Mouse (Mus musculus) layer of hippocampus, postnatal 10 days (tissue): ENCODE measurements around the gene Qrsl1. TPM values are rescaled to one million over a fixed set of nuclear protein-coding genes. Genes with fewer than 3 reads are reported as not detected.
"Not testable (repeated sequence)": the region's sequence is repeated elsewhere in the genome, so short reads cannot be mapped to it uniquely, and the experiment has no call there.

Experiments
- DNase-seq, 2 experiments: peaks; one replicate each; pipeline ENCODE4 v3.0.0; 2021; ENCODE audit warnings: low spot score in 2 of 2
- long read RNA-seq: library from polyadenylated mRNA; stranded (forward); transcript quantifications from one replicate; pipeline ENCODE4 v2.0.0, GENCODE M21; 2023
- total RNA-seq, 2 experiments: library from RNA; stranded (reverse); gene quantifications; 2 replicates each; pipeline ENCODE4 v1.2.3; 2021

The Qrsl1 gene
- total RNA-seq, result 10 to 100 TPM; 15.6 to 17.3 TPM
- long read RNA-seq, transcript Qrsl1-201 (11 exons, 1,981 nt), result major isoform, 8 of 13 reads
- long read RNA-seq, partial matches to known transcripts, result 2 of 13 reads
- long read RNA-seq, other reads (novel, unspliced or antisense), result 2 of 13 reads

DNA sequence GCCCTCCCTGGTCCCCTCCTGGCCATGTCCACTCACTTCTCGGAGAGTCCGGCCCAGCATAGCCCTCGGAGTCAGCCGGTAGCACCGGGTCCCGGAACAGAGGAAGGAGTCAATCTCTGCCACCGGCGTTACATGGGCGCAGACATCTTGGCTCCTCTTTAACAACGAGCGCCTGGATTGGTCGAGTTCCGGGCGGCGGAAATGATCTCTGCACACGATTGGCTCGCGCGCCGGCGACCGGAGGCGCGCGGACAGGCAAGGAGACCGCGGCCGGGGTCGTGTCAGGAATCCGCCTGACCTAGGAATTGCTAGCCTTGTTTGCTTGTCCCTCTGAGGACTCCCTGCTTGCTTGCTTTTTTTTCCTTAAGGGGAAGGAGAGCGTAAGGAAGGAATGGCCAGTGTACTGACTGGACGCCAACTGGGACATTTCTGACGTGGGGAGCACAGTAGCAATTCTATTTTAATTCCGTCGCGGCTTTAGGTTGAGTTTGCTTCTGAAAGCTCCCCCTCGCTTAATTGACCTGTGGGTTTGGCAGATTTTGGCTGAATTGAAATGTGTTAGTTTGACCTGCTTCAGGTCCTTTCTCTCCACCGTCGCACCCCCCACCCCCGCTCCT is at the start of gene Qrsl1, which contains the start of gene Rtn4ip1:
Gene Qrsl1, minus strand, starts transcription at position 168 of the 617 bp plus-strand sequence.
Gene Rtn4ip1, plus strand, starts transcription at position 230 of the 617 bp plus-strand sequence.
- DNase-seq, result peak; percentile 96

DNA sequence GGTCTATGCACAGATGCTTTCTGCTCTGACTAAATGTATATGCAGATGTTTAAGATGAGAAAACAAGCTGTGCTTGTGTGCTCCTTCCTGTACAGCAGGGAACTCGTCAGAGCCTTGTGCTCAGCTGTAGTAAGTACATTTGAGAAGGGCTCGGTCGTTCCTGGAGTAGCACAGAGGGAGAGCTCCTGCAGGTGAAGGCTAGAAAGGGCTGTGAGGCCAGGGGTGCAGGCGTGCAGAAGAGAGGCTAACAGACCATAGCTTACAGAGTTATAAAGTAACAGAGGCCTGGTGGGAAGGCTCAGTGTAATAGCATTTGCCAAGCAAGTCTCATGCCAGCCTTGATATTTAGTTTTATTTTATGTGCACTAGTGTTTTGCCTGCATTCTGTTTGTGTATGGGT is 43.9 kb upstream of the Qrsl1 start:
- no peak for DNase-seq

DNA sequence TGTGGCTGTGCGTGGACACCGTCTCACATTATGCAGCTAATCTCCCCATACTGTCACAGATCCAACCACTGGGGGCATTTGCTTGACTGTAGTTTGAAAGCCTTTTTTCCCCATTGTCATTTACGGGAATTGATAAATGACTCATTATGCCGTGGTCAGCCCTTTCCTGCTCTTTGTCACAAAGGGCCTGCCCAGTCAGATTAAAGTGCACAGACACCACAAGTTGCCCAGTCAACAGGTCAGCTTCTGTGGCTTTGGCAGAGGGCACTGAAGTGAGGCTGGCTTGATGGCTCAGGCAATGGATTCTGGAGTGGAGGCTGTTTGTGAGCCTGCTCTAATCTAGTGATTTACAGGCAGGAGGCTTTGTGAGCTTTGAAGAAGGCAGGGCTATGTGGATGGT is 42.2 kb upstream of the Qrsl1 start:
- DNase-seq, result no peak

DNA sequence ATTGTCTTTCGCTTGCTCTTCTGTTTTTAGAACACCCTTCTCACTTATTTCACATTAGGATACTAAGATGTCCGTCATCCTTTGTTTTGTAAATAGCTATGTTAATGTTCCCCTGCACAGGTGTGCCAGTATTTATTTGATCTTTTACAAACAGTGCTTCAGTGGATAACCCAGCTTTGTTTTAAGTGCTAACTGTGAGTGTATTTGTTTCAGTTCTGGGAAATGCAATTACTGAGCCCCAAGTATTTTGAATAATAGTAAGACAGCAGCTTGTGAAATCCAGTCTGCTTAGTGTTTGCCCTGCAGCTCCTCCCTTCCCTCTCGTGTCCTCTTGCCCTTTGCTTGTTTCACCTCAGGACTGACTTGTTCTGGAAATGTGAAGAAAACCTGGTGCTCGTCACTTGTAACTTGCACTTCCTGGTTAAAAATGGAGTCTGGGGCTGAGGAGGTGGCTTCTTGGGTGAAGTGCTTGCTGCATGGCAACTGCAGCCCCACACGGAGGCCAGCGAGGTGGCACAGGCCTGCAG is 37.7 kb upstream of the Qrsl1 start:
- no peak for DNase-seq

DNA sequence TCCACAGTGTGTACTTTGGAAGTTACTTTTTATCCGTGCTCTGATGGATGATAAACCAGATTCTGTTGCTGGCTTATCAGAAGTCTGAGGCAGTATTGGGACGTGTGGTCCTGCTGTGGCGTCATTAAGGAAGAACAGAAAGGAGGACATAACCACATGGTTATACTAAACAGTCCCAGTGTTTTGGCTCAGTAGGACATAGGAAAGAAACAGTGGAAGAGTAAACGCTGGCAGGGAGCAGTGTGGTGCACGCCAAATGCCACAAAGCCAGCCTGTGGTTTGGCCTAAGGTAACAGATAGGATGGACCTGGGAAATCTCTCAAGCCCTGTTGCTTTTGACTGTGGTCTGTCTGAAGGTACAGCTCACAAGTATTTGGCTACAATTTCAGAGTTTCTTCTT is 27.1 kb upstream of the Qrsl1 start:
- DNase-seq, result no peak

DNA sequence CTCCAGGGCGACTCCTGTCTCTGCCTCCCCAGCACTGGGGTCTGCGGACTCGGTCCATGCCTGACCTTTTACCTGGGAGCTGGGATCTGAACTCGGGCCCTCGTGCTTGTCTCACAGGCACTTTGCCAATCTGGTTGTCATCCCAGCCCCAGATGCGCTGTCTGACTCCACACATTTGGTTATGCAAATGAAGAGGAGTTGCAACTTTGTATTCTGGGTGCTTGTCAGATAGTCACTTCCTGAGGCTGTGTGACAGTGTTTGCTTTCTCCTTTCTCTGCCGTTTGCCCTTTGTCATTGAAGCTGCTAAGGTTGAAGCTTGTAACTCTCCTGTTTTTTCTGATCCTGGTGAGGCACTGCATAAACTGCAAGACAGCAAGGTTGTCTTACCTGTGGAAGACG is 26.2 kb upstream of the Qrsl1 start:
- no peak for DNase-seq

DNA sequence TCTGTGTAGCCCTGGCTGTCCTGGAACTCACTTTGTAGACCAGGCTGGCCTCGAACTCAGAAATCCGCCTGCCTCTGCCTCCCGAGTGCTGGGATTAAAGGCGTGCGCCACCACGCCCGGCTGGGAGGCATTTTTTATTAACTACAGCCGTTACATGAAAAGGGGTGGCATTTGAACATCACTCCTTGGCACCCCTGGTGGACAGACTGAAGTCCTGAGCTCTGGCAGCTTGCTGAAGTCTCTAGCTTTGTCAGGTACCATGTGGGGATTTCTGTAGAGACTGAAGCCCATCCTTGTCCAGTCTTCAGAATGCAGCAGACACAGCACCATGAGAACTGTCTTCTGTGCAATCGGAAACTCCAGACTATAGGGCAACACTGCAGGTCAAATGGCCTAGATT is 24.2 kb upstream of the Qrsl1 start:
- DNase-seq, result not testable (repeated sequence)

DNA sequence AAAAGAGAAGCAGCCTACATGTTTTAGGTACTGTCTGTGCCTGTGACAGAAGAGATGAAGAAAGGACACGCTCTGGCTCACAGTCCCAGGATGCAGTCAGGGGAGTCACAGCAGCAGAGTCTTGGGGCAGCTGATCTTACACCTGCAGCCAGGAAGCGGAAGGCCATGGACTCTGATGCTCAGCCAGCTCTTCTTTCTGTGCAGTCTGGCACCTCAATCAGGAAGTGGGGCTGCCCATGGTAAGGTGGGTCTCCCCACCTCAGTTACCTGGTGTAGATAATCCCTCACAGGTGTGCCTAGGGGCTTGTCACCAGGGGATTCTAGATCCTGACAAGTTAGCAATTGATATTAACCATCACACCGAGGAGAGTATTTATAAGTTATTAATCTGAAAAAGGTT is 21.6 kb upstream of the Qrsl1 start:
- no peak for DNase-seq

DNA sequence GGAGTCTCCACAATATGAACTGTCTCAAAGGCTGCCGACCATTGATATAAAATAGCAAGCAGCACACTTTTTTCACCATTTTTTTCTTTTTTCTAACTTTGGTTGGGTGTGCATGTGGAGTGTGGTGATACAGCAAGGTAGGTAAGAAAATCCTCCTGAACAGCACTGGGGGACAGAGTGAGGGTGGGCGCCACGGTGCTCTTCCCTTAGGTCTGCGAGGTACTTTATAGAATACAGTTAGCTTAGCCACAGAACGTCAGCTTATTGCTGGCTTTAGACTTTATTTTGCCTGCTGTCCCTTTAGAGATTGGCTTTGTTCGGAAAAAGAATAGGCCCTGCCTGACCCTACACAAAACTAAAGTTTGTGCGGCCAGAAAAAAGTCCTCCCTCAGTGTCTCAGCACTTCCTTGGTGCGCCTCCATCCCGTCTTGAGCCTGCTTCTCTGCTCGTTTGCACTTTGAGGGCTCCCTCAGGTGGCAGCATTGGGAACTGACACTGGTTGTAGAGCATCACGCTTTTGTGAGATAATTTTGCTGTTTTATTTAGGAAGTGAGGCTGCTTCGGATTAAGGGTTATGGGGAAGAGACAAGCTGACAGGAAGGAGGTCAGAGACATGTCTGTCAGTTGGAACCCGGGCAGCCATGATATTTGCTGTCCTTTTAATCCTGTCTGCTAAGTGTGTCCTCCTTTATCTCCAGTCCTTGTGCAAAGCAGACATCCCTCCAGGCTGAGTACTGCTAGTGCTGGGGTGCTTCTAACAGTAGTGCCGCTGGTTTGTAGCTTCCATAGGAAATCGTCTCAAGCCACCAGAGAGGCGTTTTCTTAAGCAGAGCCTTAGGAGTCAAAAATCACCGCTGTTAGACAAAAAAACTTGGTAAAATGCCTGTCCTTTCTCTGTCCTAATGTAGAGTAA is 17.4 kb upstream of the Qrsl1 start:
- DNase-seq, result peak; percentile 92

DNA sequence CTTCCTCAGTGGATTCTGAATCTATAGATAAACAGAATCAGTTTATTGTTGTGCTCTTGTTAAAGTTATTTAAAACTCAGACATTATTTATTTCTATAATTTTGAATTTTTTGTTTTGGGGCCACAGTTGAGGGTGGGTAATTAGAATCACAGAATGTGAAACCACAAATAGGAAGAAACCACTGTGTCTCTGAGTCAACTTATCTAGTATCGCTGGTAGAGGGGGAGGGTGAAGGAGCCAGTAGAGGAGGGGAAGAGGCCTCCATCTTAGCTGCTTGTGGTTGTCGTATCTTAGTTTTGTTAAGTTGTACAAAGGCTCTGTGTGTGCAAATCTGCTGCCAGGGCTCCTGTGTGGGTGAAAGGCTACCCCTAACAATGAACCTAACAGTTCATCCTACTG is 15.2 kb upstream of the Qrsl1 start:
- DNase-seq, result no peak

DNA sequence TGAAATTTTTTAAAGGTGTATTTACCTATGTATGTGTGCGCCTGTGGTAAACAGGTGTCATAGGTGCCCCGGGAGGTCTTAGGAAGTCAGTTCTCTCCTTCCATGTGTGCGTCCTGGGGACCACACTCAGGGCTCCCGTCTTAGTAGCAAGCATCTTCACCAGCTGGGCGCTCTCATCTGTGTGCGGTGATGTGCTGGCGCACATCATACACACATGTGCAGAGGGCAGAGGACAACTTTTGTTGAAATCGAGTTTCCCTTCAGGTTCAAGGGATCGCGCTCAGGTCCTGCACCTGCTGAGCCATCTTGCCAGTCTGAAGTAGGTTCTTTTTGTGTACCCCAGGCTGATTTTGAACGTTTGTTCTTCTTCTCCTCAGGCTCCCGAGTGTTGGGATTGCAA is 14.6 kb upstream of the Qrsl1 start:
- DNase-seq, result no peak

DNA sequence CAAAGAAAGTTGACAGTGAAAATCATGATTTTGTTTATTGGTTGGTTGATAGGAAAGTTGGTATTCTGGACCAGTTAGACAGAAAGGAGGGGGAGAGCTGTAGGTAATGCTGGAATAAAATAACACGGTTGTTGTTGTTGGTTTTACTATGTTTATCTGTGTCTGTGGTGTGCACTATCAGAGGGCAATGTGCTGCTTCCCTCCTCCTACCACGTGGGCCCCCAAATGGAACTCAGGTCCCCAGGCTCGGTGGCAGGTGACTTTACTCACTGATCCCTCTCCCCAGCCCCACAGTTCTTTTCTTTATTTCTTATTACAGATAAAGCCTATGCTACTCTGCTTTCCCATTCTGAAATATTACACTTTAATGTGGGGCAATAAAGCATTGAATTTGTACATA is 10.7 kb upstream of the Qrsl1 start:
- no peak for DNase-seq

DNA sequence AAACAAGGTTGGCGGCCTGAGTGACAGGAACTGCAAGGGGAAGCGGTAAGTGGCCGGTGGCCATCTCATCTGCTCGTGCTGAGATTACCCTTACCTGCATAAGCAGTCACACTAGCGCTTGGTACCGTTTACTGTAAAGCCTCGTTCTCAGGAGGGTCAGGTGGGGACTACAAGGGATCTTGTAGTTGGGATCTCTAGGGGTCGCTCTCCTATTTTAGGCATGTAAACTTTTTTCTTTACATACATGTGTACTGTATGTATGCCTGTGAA is 9.3 kb upstream of the Qrsl1 start:
- DNase-seq, result no peak

DNA sequence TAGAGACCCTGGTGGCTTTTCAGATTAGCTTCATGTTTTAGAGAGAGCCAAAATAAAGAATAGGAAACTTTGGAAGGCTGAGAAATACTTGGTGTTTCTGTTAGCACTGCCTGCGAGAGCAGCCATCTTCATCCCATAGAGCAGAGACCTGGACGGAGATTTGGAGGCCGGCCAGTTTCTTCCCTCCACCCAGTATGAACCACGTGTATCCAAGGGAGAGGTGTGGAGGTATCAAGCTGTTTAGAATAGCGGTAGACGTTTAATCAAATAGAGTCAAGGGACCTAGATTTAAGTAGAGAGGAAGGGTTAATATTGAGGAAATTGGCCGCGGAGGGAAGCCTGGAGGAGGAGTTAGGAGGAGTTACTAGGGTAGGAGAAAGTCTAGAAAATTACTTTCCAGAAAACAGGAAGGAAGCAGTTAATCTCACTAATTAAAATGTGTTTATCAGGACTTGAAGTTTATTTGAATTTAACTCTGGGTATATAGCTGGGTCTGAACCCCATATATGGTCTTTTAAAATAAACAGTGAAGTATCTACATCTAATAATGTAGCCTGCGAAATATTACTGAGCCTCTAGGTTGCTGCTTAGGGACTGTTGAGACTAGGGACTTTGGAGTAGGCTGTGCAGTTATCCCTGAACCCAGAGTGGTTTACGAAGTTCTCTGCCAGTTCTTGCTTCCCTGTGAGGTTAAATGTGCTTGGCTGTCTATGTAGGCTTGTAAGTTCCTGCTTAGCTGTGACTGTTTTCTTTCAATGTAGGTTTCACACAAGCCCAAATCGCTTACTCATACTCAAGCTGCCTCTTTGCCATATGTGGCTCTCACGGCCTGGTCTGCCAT is 8.7 kb upstream of the Qrsl1 start:
- no peak for DNase-seq

DNA sequence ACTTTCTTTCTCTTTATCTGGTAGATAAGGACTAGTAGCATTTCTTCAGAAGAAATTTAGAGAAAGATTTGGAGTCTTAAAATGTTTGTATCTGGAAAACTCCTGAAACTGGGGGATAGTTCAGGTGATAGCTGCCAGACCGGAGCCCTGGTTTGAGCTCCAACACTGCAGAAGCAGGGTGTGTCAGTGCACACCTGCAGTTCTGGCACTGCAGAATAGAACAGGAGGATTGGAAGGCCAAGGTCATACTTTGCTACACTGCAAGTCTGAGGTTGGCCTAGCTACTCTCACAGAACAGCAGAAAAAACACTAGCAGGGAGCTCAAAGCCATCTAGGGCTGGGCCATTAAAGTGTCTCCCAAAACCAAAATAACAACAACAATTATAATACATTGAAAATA is 3.0 kb upstream of the Qrsl1 start:
- DNase-seq, result no peak

DNA sequence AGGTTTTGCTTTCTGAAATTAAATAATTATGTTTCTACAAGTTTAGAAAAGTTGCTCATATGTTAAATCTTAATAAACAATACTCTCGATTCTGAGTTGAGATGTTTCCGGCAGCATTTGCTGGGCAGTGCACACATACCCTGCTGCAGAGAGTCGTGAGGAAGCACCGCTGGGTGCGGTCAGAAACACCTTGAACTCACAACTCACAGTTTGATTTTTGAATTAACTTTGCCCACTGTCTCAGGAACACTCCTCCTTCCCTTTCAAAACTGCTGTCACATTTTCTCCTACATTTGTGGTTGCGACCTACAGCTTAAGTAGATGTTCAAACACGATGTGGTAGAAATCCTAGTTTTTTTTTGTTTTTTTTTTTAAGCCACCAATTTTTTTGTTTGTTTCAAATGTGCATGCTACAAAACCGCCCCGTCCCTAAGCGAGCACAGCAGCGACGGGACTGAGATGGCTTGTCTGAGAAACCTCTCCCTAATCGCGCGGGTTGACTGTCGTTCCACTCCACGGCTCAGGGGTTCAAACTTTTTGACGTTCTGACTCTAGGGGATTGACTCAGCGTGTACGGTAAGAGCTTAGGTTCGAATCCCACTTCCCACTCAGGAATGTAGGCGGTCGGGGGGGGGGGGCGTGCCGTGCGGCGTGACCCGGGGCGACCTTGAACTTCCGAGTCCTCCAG is 518 bp downstream of the Qrsl1 start:
- DNase-seq, result no peak

DNA sequence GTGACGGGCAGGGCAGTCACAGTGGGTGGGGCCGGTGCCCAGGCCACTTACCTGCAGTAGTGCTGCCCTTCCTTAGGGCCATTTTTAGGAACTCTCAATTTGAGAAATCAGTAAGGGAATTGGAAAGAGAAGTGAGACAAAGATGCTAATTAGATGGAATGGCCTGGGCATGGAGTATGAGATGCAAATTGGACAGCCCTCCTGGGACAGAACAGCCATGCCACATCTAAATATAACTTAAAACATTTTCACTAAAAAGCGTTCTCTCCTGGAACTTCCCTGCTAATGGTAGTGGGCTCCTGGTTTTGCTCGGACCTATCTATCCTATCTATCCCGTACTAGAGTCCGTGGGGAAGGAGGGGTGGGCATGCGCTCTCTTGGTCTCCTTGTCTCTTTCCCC is 3.3 kb downstream of the Qrsl1 start:
- DNase-seq, result no peak

DNA sequence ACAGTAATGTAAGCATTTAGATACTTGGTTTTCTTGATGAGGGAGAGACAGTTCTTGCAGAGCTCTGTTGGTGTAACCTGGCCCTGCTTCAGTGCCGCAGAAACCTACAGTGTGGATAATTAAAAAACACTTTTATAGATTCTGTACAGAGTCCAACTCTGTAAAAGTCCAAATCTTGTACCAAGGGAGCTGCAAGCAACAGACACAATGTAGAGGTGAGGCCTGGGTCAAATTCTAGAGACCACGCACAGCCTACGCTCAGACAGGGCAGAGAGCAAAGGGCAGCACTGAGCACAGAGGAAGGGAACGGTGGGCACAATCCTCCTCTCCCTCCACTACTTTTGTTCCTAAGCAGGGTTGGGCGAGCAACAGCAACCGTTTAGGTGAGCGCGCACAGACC is 5.5 kb downstream of the Qrsl1 start:
- DNase-seq, result no peak

DNA sequence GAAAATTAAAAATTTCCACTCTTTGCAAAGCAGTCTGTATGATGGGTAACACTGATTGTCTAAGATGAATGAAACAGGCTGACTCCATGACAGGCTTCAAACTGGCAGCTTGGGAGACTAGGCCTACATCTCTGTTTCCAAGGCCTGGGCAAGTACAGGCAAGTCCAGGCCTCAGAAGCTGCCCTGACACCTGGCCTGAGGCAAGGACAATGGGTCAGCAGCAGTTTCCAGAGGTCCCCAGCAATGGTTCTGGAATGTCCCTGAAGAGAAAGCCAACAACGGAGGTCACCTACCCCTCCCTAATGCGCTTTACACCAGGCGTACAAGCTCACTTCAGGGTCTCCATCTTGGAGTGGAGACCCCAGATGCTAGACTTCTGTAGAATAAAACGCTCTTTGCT is 8.6 kb downstream of the Qrsl1 start:
- no peak for DNase-seq

DNA sequence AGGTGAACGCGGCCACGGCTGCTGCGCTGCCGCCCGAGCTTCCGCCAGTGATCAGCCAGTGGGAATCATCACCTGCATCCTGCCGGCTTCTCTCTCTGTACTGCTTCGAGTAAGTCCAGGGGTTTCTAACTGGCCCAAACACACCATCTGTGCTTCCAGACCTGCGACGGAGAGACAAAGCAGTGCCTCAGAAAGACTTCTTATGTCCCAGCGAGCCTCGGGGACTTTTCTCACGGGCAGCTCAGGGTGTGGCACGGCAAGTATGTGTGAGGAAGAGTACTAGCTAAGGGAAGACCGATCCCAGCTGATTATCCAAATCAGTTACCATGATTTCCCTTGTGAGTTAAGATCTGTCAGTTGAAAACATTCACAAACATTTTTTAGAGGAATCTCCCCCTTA is 12.6 kb downstream of the Qrsl1 start:
- DNase-seq, result no peak

DNA sequence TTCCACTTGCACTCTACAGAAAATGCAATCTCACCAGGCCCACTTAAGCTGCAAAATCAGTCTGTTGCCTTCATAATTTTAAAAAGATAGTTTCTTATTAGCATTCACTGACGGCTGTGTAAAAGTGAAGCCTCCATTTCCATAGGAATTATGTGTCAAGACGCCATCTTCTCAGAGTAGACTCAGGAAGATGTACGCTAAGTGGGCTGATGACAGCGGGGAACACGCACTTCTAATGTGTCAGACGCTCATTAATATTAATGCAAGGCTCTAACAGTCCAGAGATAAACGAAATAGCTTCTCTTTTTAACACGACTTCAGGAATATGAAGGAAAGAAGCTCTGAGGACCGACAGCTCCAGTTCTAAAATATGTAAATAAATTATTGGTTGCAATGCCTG is 13.9 kb downstream of the Qrsl1 start:
- DNase-seq, result no peak
